Mouse (Mus musculus) CH12.LX (cell line): ENCODE data around the gene Dpm2. TPM values are rescaled to one million over a fixed set of nuclear protein-coding genes. Genes with fewer than 3 reads are reported as not detected.

Source experiments
- DNase-seq: peaks from one replicate; pipeline ENCODE4 v3.0.0-alpha.2; 2013; ENCODE audit errors: extremely low read depth
- H3K27ac ChIP-seq: 2 replicates; pipeline ENCODE4 v1.5.1; 2012; ENCODE audit warnings: low read depth, mild to moderate bottlenecking, control low read depth, moderate library complexity; ENCODE audit not compliant: insufficient read depth
- H3K27me3 ChIP-seq: replicated peaks from 2 replicates; pipeline ENCODE3; 2012; ENCODE audit warnings: inconsistent platforms
- H3K36me3 ChIP-seq, 2 experiments: replicated peaks in 1 of 2; 2 replicates each; pipeline versions ENCODE3 to v1.6.1; 2012; ENCODE audit warnings: inconsistent platforms in 1 of 2, low read length in 1 of 2, mild to moderate bottlenecking in 1 of 2, mixed read lengths in 1 of 2, moderate library complexity in 1 of 2; ENCODE audit not compliant: control insufficient read depth in 1 of 2, insufficient read depth in 1 of 2
- H3K4me1 ChIP-seq, 2 experiments: 2 replicates each; pipeline ENCODE4 v1.6.1; 2012; ENCODE audit warnings: inconsistent platforms in 1 of 2, moderate library complexity in 1 of 2; ENCODE audit not compliant: insufficient read depth in 2 of 2, control insufficient read depth in 1 of 2
- H3K4me2 ChIP-seq: 2 replicates; pipeline ENCODE4 v1.6.1; 2012; ENCODE audit warnings: low read depth, mild to moderate bottlenecking, control low read depth; ENCODE audit not compliant: poor library complexity, insufficient read depth, severe bottlenecking
- H3K4me3 ChIP-seq, 3 experiments: fragments of 150-350 bp in 1 of 3; sonication (generic) in 1 of 3; replicated peaks in 1 of 3; 2 replicates each; pipeline versions ENCODE3 to v1.5.1; 2011 to 2012; ENCODE audit warnings: low read depth in 2 of 3, low read length in 2 of 3, mild to moderate bottlenecking in 2 of 3, moderate library complexity in 2 of 3, control low read depth in 1 of 3, improper control_type of control experiment in 1 of 3, inconsistent platforms in 1 of 3, mixed read lengths in 1 of 3; ENCODE audit not compliant: poor library complexity in 1 of 3
- H3K79me2 ChIP-seq: replicated peaks from 2 replicates; pipeline ENCODE4 v1.6.1; 2012; ENCODE audit warnings: mild to moderate bottlenecking, moderate library complexity; ENCODE audit not compliant: control insufficient read depth, poor library complexity, insufficient read depth, severe bottlenecking; ENCODE audit errors: extremely low read depth
- H3K9ac ChIP-seq: 2 replicates; pipeline ENCODE4 v1.6.1; 2012; ENCODE audit warnings: low read depth, mild to moderate bottlenecking, control low read depth, moderate library complexity; ENCODE audit not compliant: insufficient read depth
- H3K9me3 ChIP-seq: replicated peaks from 2 replicates; pipeline ENCODE3; 2012; ENCODE audit warnings: low read length, inconsistent platforms, mixed read lengths
- CTCF ChIP-seq, 2 experiments: IDR thresholded peaks in 1 of 2; conservative IDR thresholded peaks in 1 of 2; 2 replicates each; pipeline ENCODE4 v1.5.1; 2011 to 2012; ENCODE audit warnings: low read depth in 2 of 2, low read length in 2 of 2, improper control_type of control experiment in 1 of 2, inconsistent platforms in 1 of 2, mild to moderate bottlenecking in 1 of 2, moderate library complexity in 1 of 2
- ELF1 ChIP-seq: IDR thresholded peaks from 2 replicates; pipeline ENCODE4 v1.6.1; 2014; ENCODE audit warnings: low read depth, mild to moderate bottlenecking, inconsistent platforms, low read length, improper control_type of control experiment
- ETS1 ChIP-seq: conservative IDR thresholded peaks from 2 replicates; pipeline ENCODE4 v1.6.1; 2012; ENCODE audit warnings: low read depth, mild to moderate bottlenecking, inconsistent platforms, low read length, improper control_type of control experiment, moderate library complexity
- JUN ChIP-seq: IDR thresholded peaks from 2 replicates; pipeline ENCODE4 v1.6.1; 2011; ENCODE audit warnings: low read depth, mild to moderate bottlenecking, low read length, improper control_type of control experiment, moderate library complexity; ENCODE audit not compliant: insufficient read depth
- MAX ChIP-seq: IDR thresholded peaks from 2 replicates; pipeline ENCODE4 v1.6.1; 2011; ENCODE audit warnings: low read length, improper control_type of control experiment
- MAZ ChIP-seq: IDR thresholded peaks from 2 replicates; pipeline ENCODE4 v1.6.1; 2012; ENCODE audit warnings: low read depth, mild to moderate bottlenecking, inconsistent platforms, low read length, improper control_type of control experiment, moderate library complexity
- MYC ChIP-seq: IDR thresholded peaks from 2 replicates; pipeline ENCODE4 v1.6.1; 2011; ENCODE audit warnings: low read depth, mild to moderate bottlenecking, improper control_type of control experiment, low read length
- NRF1 ChIP-seq: IDR thresholded peaks from 2 replicates; pipeline ENCODE4 v1.6.1; 2014; ENCODE audit warnings: low read depth, mild to moderate bottlenecking, inconsistent platforms, low read length, improper control_type of control experiment, moderate library complexity
- RAD21 ChIP-seq: IDR thresholded peaks from 2 replicates; pipeline ENCODE4 v1.6.1; 2011; ENCODE audit warnings: low read depth, mild to moderate bottlenecking, low read length, improper control_type of control experiment, moderate library complexity
- RCOR1 ChIP-seq: conservative IDR thresholded peaks from 2 replicates; pipeline ENCODE4 v1.6.1; 2012; ENCODE audit warnings: low read depth, mild to moderate bottlenecking, inconsistent platforms, low read length, improper control_type of control experiment
- SMC3 ChIP-seq: IDR thresholded peaks from 2 replicates; pipeline ENCODE4 v1.6.1; 2011; ENCODE audit warnings: low read depth, low read length, improper control_type of control experiment
- TCF12 ChIP-seq: IDR thresholded peaks from 2 replicates; pipeline ENCODE4 v1.6.1; 2014; ENCODE audit warnings: low read depth, mild to moderate bottlenecking, inconsistent platforms, low read length, improper control_type of control experiment
- ZC3H11A ChIP-seq: IDR thresholded peaks from 2 replicates; pipeline ENCODE4 v1.6.1; 2012; ENCODE audit warnings: low read depth, mild to moderate bottlenecking, inconsistent platforms, low read length, improper control_type of control experiment
- ZMIZ1 ChIP-seq: IDR thresholded peaks from 2 replicates; pipeline ENCODE4 v1.6.1; 2012; ENCODE audit warnings: low read depth, mild to moderate bottlenecking, inconsistent platforms, low read length, improper control_type of control experiment
- ZNF384 ChIP-seq: IDR thresholded peaks from 2 replicates; pipeline ENCODE4 v1.6.1; 2012; ENCODE audit warnings: low read depth, low read length, improper control_type of control experiment, inconsistent platforms
- dilution Hi-C: fragments of 300-500 bp; cut with MboI; formaldehyde crosslinking; loops from 2 replicates; pipeline ENCODE4 v1.14.3; 2020; ENCODE audit warnings: low sequenced_read_pairs; ENCODE audit not compliant: extremely low pct_unique_long_range_greater_than_20kb, extremely low pct_ligation_motif_present
- in situ Hi-C: fragments of 300-500 bp; cut with MboI; formaldehyde crosslinking; loops from 3 replicates; pipeline ENCODE4 v1.14.3; 2019; ENCODE audit warnings: low sequenced_read_pairs, low pct_ligation_motif_present, low pct_unique_long_range_greater_than_20kb, mixed read lengths
- polyA plus RNA-seq: library from polyadenylated mRNA; unstranded; fragments of >175 nt; gene quantifications from 2 replicates; pipeline ENCODE4 v1.2.1, GENCODE M21; 2012; ENCODE audit warnings: low read depth; ENCODE audit not compliant: insufficient read length
- total RNA-seq, 2 experiments: library from RNA; depleted of rRNA; stranded (reverse); fragments of 300-350 nt in 1 of 2; fragments of >200 nt in 1 of 2; gene quantifications; 2 replicates each; pipeline ENCODE4 v1.2.3; 2012 to 2014

Gene Dpm2
- total and polyA plus RNA-seq, 3 experiments: 30.9 to 63.6 (median 33.8) TPM

DNA sequence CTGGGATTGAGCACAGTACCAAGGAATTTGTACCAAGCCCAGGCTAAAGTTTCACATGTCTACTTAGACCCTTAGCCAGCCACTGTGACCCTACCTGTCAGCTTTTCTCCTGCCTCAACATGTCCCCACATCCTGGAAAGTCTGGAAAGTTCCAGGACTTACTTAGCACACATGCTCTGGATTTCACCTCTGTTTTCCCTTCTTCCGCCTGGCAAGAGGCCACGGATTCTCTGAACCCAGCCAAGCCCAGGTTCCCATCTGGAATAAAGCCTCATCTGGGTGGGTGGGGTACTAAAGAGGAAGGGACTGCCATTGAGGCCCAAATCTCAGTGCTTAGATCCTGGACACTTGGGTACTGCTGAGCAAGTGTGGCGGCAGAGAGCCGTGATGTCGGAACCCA, 32.7 kb upstream of the Dpm2 start:
- TF ChIP-seq RAD21 (no peak), TCF12 (no peak)
- no peak for DNase-seq
- no peak overlapping the region for H3K9ac ChIP-seq
- H3K4me2 ChIP-seq: peak overlapping the region; percentile 89; the same call in 1 of the 2 replicates
- H3K27ac ChIP-seq: no peak overlapping the region
- H3K79me2 ChIP-seq: no peaks in the 10 kb centered on the region; the same call in 1 of the 2 replicates
- peak overlapping the region in 1 of 3 experiments; percentile 69 for H3K4me3 ChIP-seq
- peaks cover 6% of the 10 kb centered on the region for H3K27me3 ChIP-seq
- no peaks in the 10 kb centered on the region for H3K9me3 ChIP-seq
- in situ Hi-C loops: no loop called here
- H3K36me3 ChIP-seq: peaks cover 0 to 3% of the 10 kb centered on the region in 2 experiments
- dilution Hi-C loops: no loop called here
- H3K4me1 ChIP-seq: peaks cover 16 to 48% of the 10 kb centered on the region in 2 experiments

DNA sequence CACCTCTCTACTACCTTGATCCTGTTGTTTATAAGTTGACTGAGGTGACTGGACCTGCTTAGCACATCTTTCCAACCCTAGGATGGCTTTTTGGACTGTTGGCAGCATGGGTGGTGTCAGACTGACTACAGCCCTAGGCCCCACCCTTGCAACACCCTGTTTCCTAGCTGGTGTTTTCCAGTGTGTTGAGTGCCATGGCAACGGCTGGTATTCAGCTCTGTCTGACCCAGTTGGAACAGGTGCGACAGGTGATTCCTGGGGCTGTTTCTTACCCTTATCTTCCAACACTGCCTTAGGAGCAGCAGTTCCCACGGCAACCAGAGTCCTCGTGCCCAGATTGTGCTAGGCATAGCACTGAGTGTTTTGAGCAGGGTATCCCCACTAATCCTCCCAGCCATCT, 32.2 kb upstream of the Dpm2 start:
- H3K4me2 ChIP-seq: no peak overlapping the region
- no peaks in the 10 kb centered on the region; the same call in 1 of the 2 replicates for H3K79me2 ChIP-seq
- no peak overlapping the region for H3K4me3 ChIP-seq

DNA sequence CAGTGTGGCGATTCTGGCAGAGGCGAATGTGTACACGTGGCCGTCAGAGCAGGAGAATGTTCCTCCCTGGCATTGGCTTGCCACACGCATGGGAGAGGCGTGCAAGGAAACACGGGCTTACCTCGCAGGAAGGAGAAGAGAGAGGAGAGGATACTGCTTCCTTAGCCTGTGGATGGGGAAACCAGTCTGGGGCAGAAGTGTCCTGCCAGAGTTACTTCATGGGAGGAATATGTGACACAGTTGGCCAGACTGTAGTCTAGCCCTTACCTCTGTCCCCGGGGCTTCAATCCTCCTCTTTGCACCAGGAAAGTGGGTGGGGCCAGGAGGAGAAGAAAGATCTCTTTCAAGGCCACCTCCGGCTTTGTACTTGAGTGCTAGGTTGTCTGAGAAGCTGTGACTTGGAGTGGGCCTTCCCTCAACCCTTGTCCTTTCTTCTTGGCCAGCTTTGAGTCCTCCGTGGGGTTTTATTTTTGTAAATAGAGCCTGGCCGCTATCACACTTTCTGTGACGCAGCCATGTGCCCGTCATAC, 31.1 kb upstream of the Dpm2 start:
- DNase-seq: no peak
- Histone ChIP-seq H3K4me2 (no peak overlapping the region), H3K9ac (no peak overlapping the region), H3K4me1 (peaks cover 16 to 48% of the 10 kb centered on the region in 2 experiments), H3K4me3 (no peak overlapping the region), H3K27ac (no peak overlapping the region), H3K36me3 (peaks cover 0 to 6% of the 10 kb centered on the region in 2 experiments), H3K9me3 (no peaks in the 10 kb centered on the region), H3K79me2 (no peaks in the 10 kb centered on the region; the same call in 1 of the 2 replicates), H3K27me3 (no peaks in the 10 kb centered on the region)
- dilution Hi-C loops (no loop called here), in situ Hi-C loops (no loop called here)
- TF ChIP-seq NRF1 (no peak), SMC3 (no peak), MYC (no peak), MAX (no peak), ETS1 (no peak), JUN (no peak), ELF1 (no peak), ZMIZ1 (no peak), MAZ (no peak), RCOR1 (no peak), ZNF384 (no peak), ZC3H11A (no peak)

More for the DNA sequence above, 32.2 kb upstream of the Dpm2 start:
- Histone ChIP-seq H3K27ac (no peak overlapping the region), H3K9me3 (no peaks in the 10 kb centered on the region), H3K36me3 (peaks cover 0 to 3% of the 10 kb centered on the region in 2 experiments), H3K9ac (no peak overlapping the region), H3K4me1 (peaks cover 16 to 53% of the 10 kb centered on the region in 2 experiments), H3K27me3 (peaks cover 5% of the 10 kb centered on the region)
- TF ChIP-seq CTCF (conservative IDR thresholded peaks at IDR 0.05 in 1 of 2, IDR thresholded peaks at IDR 0.05 in 1 of 2; ENCODE audit: low read depth in 2 of 2, low read length in 2 of 2) (no peak), TCF12 (no peak)
- DNase-seq: no peak
- in situ Hi-C loops (no loop called here), dilution Hi-C loops (no loop called here)
